Mouse (Mus musculus): ENCODE measurements around the gene Gm40193. TPM values are rescaled to one million over a fixed set of nuclear protein-coding genes. Genes with fewer than 3 reads are reported as not detected.
"Not testable (repeated sequence)": the region's sequence is repeated elsewhere in the genome, so short reads cannot be mapped to it uniquely, and the experiment has no call there.

Gene Gm40193
- polyA plus RNA-seq, 1 experiment from 2014 or later = not detected

- Histone ChIP-seq H3K27ac (peak overlapping the region; percentile 79), H3K4me3 (ENCODE audit: inconsistent target) (peak overlapping the region; percentile 97), H3K36me3 (ENCODE audit: inconsistent target) (peaks cover 19% of the 10 kb centered on the region), H3K79me2 (ENCODE audit: inconsistent target) (peaks cover 23% of the 10 kb centered on the region)
- 2% methylated on average over 12 of the region's 12 CpGs for WGBS (ENCODE audit: missing documents)
Observed at GRCm38 (mm10) chr11:70525726-70526125, 7.0 kb downstream of the Gm40193 start.

- Histone ChIP-seq H3K36me3 (ENCODE audit: inconsistent target) (peaks cover 19% of the 10 kb centered on the region), H3K4me3 (ENCODE audit: inconsistent target) (peak within 1 kb of the TSS; percentile 97), H3K27ac (peak within 1 kb of the TSS; percentile 79), H3K79me2 (ENCODE audit: inconsistent target) (peaks cover 23% of the 10 kb centered on the region)
- WGBS (ENCODE audit: missing documents) = 0% methylated on average over 25 of the region's 26 CpGs
Observed at GRCm38 (mm10) chr11:70525184-70525678, 7.5 kb downstream of the Gm40193 start, which contains the start of gene Psmb6. Gene Psmb6 (plus strand): TSS chr11:70525367.

DNA sequence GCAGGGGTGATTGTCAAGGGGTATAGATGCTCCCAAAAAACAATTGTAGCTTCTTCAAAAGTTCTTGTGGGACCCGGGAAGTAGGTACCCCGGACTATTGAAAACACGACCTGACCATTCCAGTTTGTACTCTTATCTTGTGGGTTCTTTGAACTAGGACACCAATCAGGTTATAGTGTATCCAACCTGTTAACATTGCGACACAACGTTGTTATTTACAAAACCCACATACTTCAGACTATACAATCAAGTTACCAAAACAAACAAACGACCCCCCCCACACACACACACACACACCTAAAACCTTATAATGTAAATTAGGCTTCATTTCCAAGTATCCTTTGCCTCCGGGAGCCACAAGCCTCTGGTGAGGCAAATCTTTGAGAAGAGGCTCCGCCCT lies 8.0 kb downstream of the Gm40193 start:
- H3K4me3 ChIP-seq (ENCODE audit: inconsistent target) = peak overlapping the region; percentile 97
- peaks cover 23% of the 10 kb centered on the region for H3K79me2 ChIP-seq (ENCODE audit: inconsistent target)
- WGBS (ENCODE audit: missing documents) = 6% methylated on average over 6 of the region's 8 CpGs
- peaks cover 19% of the 10 kb centered on the region for H3K36me3 ChIP-seq (ENCODE audit: inconsistent target)
- peak overlapping the region; percentile 79 for H3K27ac ChIP-seq

- 95% methylated on average over 5 of the region's 8 CpGs for WGBS (ENCODE audit: missing documents)
- Histone ChIP-seq H3K79me2 (ENCODE audit: inconsistent target) (peaks cover 23% of the 10 kb centered on the region), H3K36me3 (ENCODE audit: inconsistent target) (peaks cover 19% of the 10 kb centered on the region)
- not testable (repeated sequence) for H3K4me3 ChIP-seq (ENCODE audit: inconsistent target); H3K27ac ChIP-seq
Observed at GRCm38 (mm10) chr11:70523306-70523989, 9.3 kb downstream of the Gm40193 start.

DNA sequence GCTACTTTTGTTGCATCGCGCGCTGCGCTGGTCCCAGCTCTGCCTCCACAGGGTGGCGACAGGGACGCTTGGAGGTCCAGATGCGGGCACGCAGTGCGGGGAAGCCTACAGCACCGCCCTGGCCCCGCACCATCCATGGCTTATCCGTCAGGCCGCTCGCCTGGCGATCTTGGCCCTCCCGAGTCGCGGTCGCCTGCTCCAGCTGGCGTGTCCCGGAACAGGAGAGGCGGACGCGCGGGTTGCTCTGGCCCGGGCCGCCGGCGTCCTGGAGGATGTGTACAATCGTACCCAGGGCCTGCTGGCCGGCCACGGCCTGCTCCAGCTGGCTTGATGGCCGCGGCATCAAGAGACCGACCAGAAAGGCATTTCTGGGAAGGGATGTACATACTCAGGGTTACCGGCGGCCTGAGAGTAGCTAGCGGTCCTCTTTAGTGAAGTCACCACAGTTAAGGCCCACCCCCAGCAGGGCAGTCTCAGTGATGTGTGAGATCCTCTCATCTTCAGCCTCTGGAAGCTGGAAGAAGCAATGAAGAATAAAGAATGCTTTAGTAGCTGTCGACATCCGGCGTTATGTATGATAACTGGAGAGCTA lies 12.5 kb downstream of the Gm40193 start:
- H3K27ac ChIP-seq = no peak overlapping the region
- no peak overlapping the region for H3K4me3 ChIP-seq (ENCODE audit: inconsistent target)
- H3K36me3 ChIP-seq (ENCODE audit: inconsistent target) = no peaks in the 10 kb centered on the region
- peaks cover under 1% of the 10 kb centered on the region; the same call in 1 of the 2 replicates for H3K79me2 ChIP-seq (ENCODE audit: inconsistent target)
- WGBS (ENCODE audit: missing documents) = 90% methylated on average over 38 of the region's 41 CpGs

DNA sequence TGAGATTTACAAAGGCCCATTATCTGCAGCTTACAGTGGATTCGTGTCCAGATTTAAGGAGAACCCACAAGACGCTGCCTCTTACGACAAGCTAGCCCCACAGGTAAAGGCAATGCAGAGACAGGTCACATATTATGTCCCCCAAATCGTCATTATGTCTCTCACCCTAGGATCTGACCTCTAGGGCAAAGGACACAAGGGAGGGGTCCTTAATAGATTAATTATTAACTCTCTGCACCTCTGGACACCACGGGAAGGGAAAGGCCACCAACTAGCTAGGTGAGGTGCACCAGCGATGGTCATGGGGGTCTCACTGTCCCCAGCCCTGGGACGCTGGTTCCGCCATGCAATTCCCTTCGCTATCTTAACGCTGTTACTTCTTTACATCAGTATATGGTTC lies 13.8 kb downstream of the Gm40193 start, which contains the start of gene Gltpd2:
Gene Gltpd2 (plus strand): TSS at position 274 of the 400 bp plus-strand sequence.
- Histone ChIP-seq H3K36me3 (ENCODE audit: inconsistent target) (no peaks in the 10 kb centered on the region), H3K27ac (no peak within 1 kb of the TSS), H3K79me2 (ENCODE audit: inconsistent target) (no peaks in the 10 kb centered on the region), H3K4me3 (ENCODE audit: inconsistent target) (no peak within 1 kb of the TSS)
- WGBS (ENCODE audit: missing documents) = 91% methylated on average over 10 of the region's 10 CpGs

- no peaks in the 10 kb centered on the region for H3K36me3 ChIP-seq (ENCODE audit: inconsistent target)
- 100% methylated on average over 1 of the region's 1 CpGs for WGBS (ENCODE audit: missing documents)
- no peak overlapping the region for H3K4me3 ChIP-seq (ENCODE audit: inconsistent target)
- H3K79me2 ChIP-seq (ENCODE audit: inconsistent target) = no peaks in the 10 kb centered on the region
- H3K27ac ChIP-seq = no peak overlapping the region
Observed at GRCm38 (mm10) chr11:70518436-70518835, 14.3 kb downstream of the Gm40193 start.

GRCm38 (mm10) chr11:70516352-70516751 lies 16.4 kb downstream of the Gm40193 start:
- H3K36me3 ChIP-seq (ENCODE audit: inconsistent target) = no peaks in the 10 kb centered on the region
- H3K4me3 ChIP-seq (ENCODE audit: inconsistent target) = no peak overlapping the region
- 38% methylated on average over 2 of the region's 2 CpGs for WGBS (ENCODE audit: missing documents)
- no peaks in the 10 kb centered on the region for H3K79me2 ChIP-seq (ENCODE audit: inconsistent target)
- no peak overlapping the region for H3K27ac ChIP-seq

DNA sequence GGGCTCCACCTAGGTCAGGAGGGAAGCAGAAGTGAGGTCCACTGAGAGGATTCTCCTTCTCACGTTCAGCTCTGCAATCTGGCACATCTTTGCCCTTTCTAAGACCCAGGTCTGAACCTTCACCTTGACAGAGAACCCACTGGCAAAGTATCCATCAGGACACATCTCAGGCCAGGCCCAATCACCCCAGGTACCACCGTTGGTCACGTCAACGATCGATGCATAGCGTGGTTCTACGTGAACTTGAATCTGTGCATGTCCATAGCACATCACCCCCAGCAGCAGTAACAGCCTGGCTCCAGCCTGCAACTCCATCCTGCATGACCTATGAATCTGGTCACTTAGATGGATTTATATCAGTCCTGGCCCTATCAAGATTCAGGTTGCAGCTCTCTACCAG lies 18.5 kb downstream of the Gm40193 start, which contains the start of gene Vmo1:
Gene Vmo1 (minus strand): TSS at position 329 of the 400 bp plus-strand sequence.
- Histone ChIP-seq H3K36me3 (ENCODE audit: inconsistent target) (no peaks in the 10 kb centered on the region), H3K27ac (no peak within 1 kb of the TSS), H3K79me2 (ENCODE audit: inconsistent target) (no peaks in the 10 kb centered on the region), H3K4me3 (ENCODE audit: inconsistent target) (no peak within 1 kb of the TSS)
- 89% methylated on average over 7 of the region's 7 CpGs for WGBS (ENCODE audit: missing documents)

GRCm38 (mm10) chr11:70513520-70513919 lies 19.2 kb downstream of the Gm40193 start:
- no peak overlapping the region for H3K27ac ChIP-seq
- H3K4me3 ChIP-seq (ENCODE audit: inconsistent target) = no peak overlapping the region
- WGBS (ENCODE audit: missing documents) = 85% methylated on average over 11 of the region's 11 CpGs

DNA sequence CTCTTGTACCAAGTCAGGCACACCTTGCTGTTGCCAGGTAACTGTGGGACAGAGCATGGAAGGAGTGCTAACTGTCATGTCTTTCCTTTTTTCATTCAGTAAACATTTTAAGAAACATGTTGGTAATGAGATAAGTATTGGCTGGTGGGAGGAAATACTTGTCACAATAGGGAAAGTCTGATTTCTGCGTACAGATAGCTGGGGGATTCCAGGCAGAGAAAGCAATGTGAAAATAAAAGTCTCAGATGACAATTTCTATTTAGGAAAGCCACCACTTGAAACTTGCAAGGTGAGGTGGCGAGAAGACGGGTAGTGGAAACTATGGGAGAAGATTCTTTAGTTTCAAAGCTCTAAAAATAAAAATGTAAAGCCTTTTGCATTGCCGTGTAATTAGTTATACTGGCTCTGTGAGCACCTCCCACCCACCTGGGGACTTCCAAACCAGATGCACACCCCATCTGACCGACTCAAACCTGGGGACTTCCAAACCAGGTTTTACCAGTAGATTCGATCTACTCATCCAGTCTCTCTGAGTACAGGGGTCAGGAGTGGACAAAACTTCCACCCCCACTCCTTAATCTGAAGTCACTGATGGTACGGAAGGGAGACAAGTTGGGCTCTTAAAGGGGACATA lies 19.9 kb downstream of the Gm40193 start:
- H3K79me2 ChIP-seq (ENCODE audit: inconsistent target) = no peaks in the 10 kb centered on the region
- no peak overlapping the region for H3K4me3 ChIP-seq (ENCODE audit: inconsistent target)
- 73% methylated on average over 7 of the region's 7 CpGs for WGBS (ENCODE audit: missing documents)
- no peaks in the 10 kb centered on the region for H3K36me3 ChIP-seq (ENCODE audit: inconsistent target)
- H3K27ac ChIP-seq = no peak overlapping the region

More at GRCm38 (mm10) chr11:70513520-70513919, 19.2 kb downstream of the Gm40193 start:
- Histone ChIP-seq H3K36me3 (ENCODE audit: inconsistent target) (no peaks in the 10 kb centered on the region), H3K79me2 (ENCODE audit: inconsistent target) (no peaks in the 10 kb centered on the region)

GRCm38 (mm10) chr11:70511825-70512224 lies 20.9 kb downstream of the Gm40193 start:
- Histone ChIP-seq H3K4me3 (ENCODE audit: inconsistent target) (no peak overlapping the region), H3K36me3 (ENCODE audit: inconsistent target) (no peaks in the 10 kb centered on the region), H3K27ac (no peak overlapping the region), H3K79me2 (ENCODE audit: inconsistent target) (no peaks in the 10 kb centered on the region)
- WGBS (ENCODE audit: missing documents) = 96% methylated on average over 6 of the region's 7 CpGs

GRCm38 (mm10) chr11:70511242-70511641 lies 21.5 kb downstream of the Gm40193 start:
- Histone ChIP-seq H3K4me3 (ENCODE audit: inconsistent target) (no peak overlapping the region), H3K79me2 (ENCODE audit: inconsistent target) (no peaks in the 10 kb centered on the region), H3K27ac (no peak overlapping the region), H3K36me3 (ENCODE audit: inconsistent target) (no peaks in the 10 kb centered on the region)
- 83% methylated on average over 2 of the region's 2 CpGs for WGBS (ENCODE audit: missing documents)

DNA sequence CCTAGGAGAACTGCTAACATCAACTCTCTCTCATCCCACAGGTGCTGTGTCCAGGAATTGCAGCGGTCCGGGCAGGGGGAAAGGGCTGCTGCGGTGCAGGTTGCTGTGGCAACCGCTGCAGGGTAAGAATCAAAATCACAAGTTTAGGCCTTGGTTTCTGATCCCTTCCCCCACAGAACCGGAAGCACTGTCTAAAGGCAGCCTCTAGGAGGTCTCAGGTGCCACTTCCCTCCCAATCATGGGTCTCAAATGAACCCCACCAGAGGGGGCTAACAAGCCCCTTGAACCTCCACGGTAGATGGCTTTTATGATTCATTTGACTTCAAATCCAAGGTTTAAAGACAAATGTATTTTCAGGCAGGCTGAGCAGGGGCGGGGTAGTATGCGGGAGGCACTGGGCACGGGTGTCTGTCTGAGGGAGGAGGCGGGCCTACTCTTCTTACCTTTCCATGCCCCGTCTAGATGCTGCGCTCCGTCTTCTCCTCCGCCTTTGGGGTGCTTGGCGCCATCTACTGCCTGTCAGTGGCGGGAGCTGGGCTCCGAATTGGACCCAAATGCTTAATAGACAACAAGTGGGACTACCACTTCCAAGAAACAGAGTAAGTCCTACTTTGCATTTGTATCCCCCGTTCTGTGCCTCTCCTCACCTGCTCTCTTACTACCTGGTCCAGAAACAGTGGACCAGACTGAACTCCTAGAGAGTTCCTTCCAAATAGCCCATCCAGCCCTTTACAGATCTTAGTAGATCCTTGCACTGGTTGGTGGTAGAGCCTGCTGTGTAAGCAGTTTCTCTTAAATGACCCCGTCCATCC lies 22.8 kb downstream of the Gm40193 start:
- Histone ChIP-seq H3K36me3 (ENCODE audit: inconsistent target) (no peaks in the 10 kb centered on the region), H3K27ac (no peak overlapping the region), H3K4me3 (ENCODE audit: inconsistent target) (no peak overlapping the region), H3K79me2 (ENCODE audit: inconsistent target) (no peaks in the 10 kb centered on the region)
- 19% methylated on average over 19 of the region's 19 CpGs for WGBS (ENCODE audit: missing documents)

All from macrophage (primary cell).